Mouse (Mus musculus) stomach, embryonic 16.5 days (tissue): Measurements from ENCODE around the gene Ccdc141. TPM values are rescaled to one million over a fixed set of nuclear protein-coding genes. Genes with fewer than 3 reads are reported as not detected.

Experiments
- ATAC-seq: fragments of 200-750 bp; cut with Nextera tagmentation; 2 replicates; pipeline ENCODE4 v1.8.0; 2017; ENCODE audit warnings: moderate number of reproducible peaks, moderate TSS enrichment; ENCODE audit not compliant: insufficient read depth, low FRiP score
- H3K27ac ChIP-seq: fragments of 300-500 bp; sonication (generic); 2 replicates; pipeline ENCODE4 v1.5.1; 2014; ENCODE audit warnings: low read length
- H3K27me3 ChIP-seq: fragments of 300-500 bp; sonication (generic); 2 replicates; pipeline ENCODE4 v1.6.1; 2014; ENCODE audit warnings: low read length, control low read depth, mixed read lengths; ENCODE audit not compliant: control insufficient read depth, insufficient read depth
- H3K36me3 ChIP-seq: fragments of 300-500 bp; sonication (generic); 2 replicates; pipeline ENCODE4 v1.6.1; 2014; ENCODE audit warnings: low read length; ENCODE audit not compliant: control insufficient read depth, insufficient read depth
- H3K4me1 ChIP-seq: fragments of 300-500 bp; sonication (generic); 2 replicates; pipeline ENCODE4 v1.6.1; 2014; ENCODE audit warnings: low read length, control low read depth, mixed read lengths; ENCODE audit not compliant: control insufficient read depth, insufficient read depth
- H3K4me2 ChIP-seq: fragments of 300-500 bp; sonication (generic); 2 replicates; pipeline ENCODE4 v1.6.1; 2014; ENCODE audit warnings: low read depth, low read length, mixed read lengths
- H3K4me3 ChIP-seq: fragments of 300-500 bp; sonication (generic); replicated peaks from 2 replicates; pipeline ENCODE4 v1.5.1; 2014; ENCODE audit warnings: mild to moderate bottlenecking, low read length
- H3K9ac ChIP-seq: fragments of 300-500 bp; sonication (generic); 2 replicates; pipeline ENCODE4 v1.6.1; 2014; ENCODE audit warnings: low read length
- H3K9me3 ChIP-seq: fragments of 300-500 bp; sonication (generic); replicated peaks from 2 replicates; pipeline ENCODE4 v1.6.1; 2016; ENCODE audit warnings: low read length, control low read depth; ENCODE audit not compliant: control insufficient read depth
- WGBS: fragments of 180-500 bp; shearing (Covaris S2); extraction: QIAGEN DNeasy Blood & Tissue Kit; methylation state at CpG from one replicate; pipeline ENCODE4 v1.1.7; 2014; 5-methylcytosine and 5-hydroxymethylcytosine counted together
- polyA plus RNA-seq: library from polyadenylated mRNA; unstranded; fragments of >200 nt; fragmentation: Nextera tagmentation; extraction: Ambion mirVana; gene quantifications from 2 replicates; pipeline ENCODE4 v1.2.1, GENCODE M21; 2015

Gene Ccdc141
- polyA plus RNA-seq, 1 experiment from 2014 or later: 12.9 TPM

GRCm38 (mm10) chr2:77108562-77108961 is 61.9 kb downstream of the Ccdc141 start:
- WGBS: 62% methylated on average over 5 of the region's 5 CpGs
- no peak for ATAC-seq
- no peak overlapping the region for H3K4me3 ChIP-seq
- no peaks in the 10 kb centered on the region for H3K27me3 ChIP-seq
- H3K4me2 ChIP-seq: no peak overlapping the region
- H3K27ac ChIP-seq: no peak overlapping the region
- no peaks in the 10 kb centered on the region for H3K36me3 ChIP-seq
- H3K4me1 ChIP-seq: no peaks in the 10 kb centered on the region
- H3K9ac ChIP-seq: no peak overlapping the region
- H3K9me3 ChIP-seq: no peaks in the 10 kb centered on the region

- no peak overlapping the region for H3K27ac ChIP-seq
- no peaks in the 10 kb centered on the region for H3K9me3 ChIP-seq
- WGBS: 85% methylated on average over 3 of the region's 3 CpGs
These were observed 64.3 kb downstream of the Ccdc141 start for GRCm38 (mm10) chr2:77106150-77106549.

GRCm38 (mm10) chr2:77105006-77105715 is 65.3 kb downstream of the Ccdc141 start:
- Histone ChIP-seq H3K27ac (no peak overlapping the region), H3K27me3 (no peaks in the 10 kb centered on the region), H3K9me3 (no peaks in the 10 kb centered on the region), H3K36me3 (no peaks in the 10 kb centered on the region), H3K4me2 (no peak overlapping the region), H3K9ac (no peak overlapping the region), H3K4me3 (no peak overlapping the region), H3K4me1 (no peaks in the 10 kb centered on the region)
- WGBS: 79% methylated on average over 8 of the region's 8 CpGs
- ATAC-seq: no peak

More at GRCm38 (mm10) chr2:77106150-77106549, 64.3 kb downstream of the Ccdc141 start:
- H3K36me3 ChIP-seq: no peaks in the 10 kb centered on the region
- no peak overlapping the region for H3K9ac ChIP-seq
- H3K4me2 ChIP-seq: no peak overlapping the region
- H3K27me3 ChIP-seq: no peaks in the 10 kb centered on the region
- no peaks in the 10 kb centered on the region for H3K4me1 ChIP-seq
- H3K4me3 ChIP-seq: no peak overlapping the region
- no peak for ATAC-seq

GRCm38 (mm10) chr2:77102516-77102915 is 67.9 kb downstream of the Ccdc141 start:
- Histone ChIP-seq H3K9me3 (no peaks in the 10 kb centered on the region), H3K9ac (no peak overlapping the region), H3K4me3 (no peak overlapping the region), H3K27me3 (no peaks in the 10 kb centered on the region), H3K27ac (no peak overlapping the region), H3K4me1 (no peaks in the 10 kb centered on the region), H3K36me3 (no peaks in the 10 kb centered on the region), H3K4me2 (no peak overlapping the region)
- WGBS: 83% methylated on average over 5 of the region's 5 CpGs
- ATAC-seq: no peak

GRCm38 (mm10) chr2:77099814-77100213 is 70.6 kb downstream of the Ccdc141 start:
- no peaks in the 10 kb centered on the region for H3K4me1 ChIP-seq
- ATAC-seq: no peak
- H3K4me2 ChIP-seq: no peak overlapping the region
- no peak overlapping the region for H3K27ac ChIP-seq
- H3K9me3 ChIP-seq: no peaks in the 10 kb centered on the region
- WGBS: 84% methylated on average over 2 of the region's 2 CpGs
- no peaks in the 10 kb centered on the region for H3K27me3 ChIP-seq
- no peak overlapping the region for H3K9ac ChIP-seq
- H3K36me3 ChIP-seq: no peaks in the 10 kb centered on the region
- H3K4me3 ChIP-seq: no peak overlapping the region

- no peak for ATAC-seq
- Histone ChIP-seq H3K4me2 (no peak overlapping the region), H3K36me3 (no peaks in the 10 kb centered on the region), H3K27me3 (no peaks in the 10 kb centered on the region), H3K9ac (no peak overlapping the region), H3K4me1 (no peaks in the 10 kb centered on the region), H3K4me3 (no peak overlapping the region), H3K27ac (no peak overlapping the region), H3K9me3 (no peaks in the 10 kb centered on the region)
- 85% methylated on average over 3 of the region's 3 CpGs for WGBS
These were observed 71.7 kb downstream of the Ccdc141 start for GRCm38 (mm10) chr2:77098769-77099168.

- Histone ChIP-seq H3K27ac (no peak overlapping the region), H3K4me3 (no peak overlapping the region), H3K27me3 (no peaks in the 10 kb centered on the region), H3K9me3 (no peaks in the 10 kb centered on the region), H3K4me1 (no peaks in the 10 kb centered on the region), H3K9ac (no peak overlapping the region), H3K36me3 (no peaks in the 10 kb centered on the region), H3K4me2 (no peak overlapping the region)
- no peak for ATAC-seq
- 77% methylated on average over 4 of the region's 4 CpGs for WGBS
These were observed 78.7 kb downstream of the Ccdc141 start for GRCm38 (mm10) chr2:77091749-77092148.

GRCm38 (mm10) chr2:77085313-77085712 is 85.1 kb downstream of the Ccdc141 start:
- Histone ChIP-seq H3K4me3 (no peak overlapping the region), H3K9me3 (no peaks in the 10 kb centered on the region)
- ATAC-seq: no peak

GRCm38 (mm10) chr2:77084629-77085028 is 85.8 kb downstream of the Ccdc141 start:
- H3K9ac ChIP-seq: no peak overlapping the region
- H3K9me3 ChIP-seq: no peaks in the 10 kb centered on the region
- no peak overlapping the region for H3K4me2 ChIP-seq
- no peak for ATAC-seq
- no peaks in the 10 kb centered on the region for H3K27me3 ChIP-seq
- no peaks in the 10 kb centered on the region for H3K4me1 ChIP-seq
- H3K36me3 ChIP-seq: no peaks in the 10 kb centered on the region
- no peak overlapping the region for H3K27ac ChIP-seq
- H3K4me3 ChIP-seq: no peak overlapping the region

More at GRCm38 (mm10) chr2:77085313-77085712, 85.1 kb downstream of the Ccdc141 start:
- Histone ChIP-seq H3K36me3 (no peaks in the 10 kb centered on the region), H3K4me1 (no peaks in the 10 kb centered on the region), H3K4me2 (no peak overlapping the region), H3K27me3 (no peaks in the 10 kb centered on the region), H3K9ac (no peak overlapping the region), H3K27ac (no peak overlapping the region)
